Mouse (Mus musculus) c-Kit-positive CD71-negative TER-119-negative erythroid progenitor cells, embryonic 14.5 days (primary cell): Measurements from ENCODE around the gene Ccdc163.

ENCODE experiments used
- DNase-seq: peaks from one replicate; pipeline ENCODE4 v3.0.0-alpha.2; 2013; ENCODE audit warnings: low read depth

Gene Ccdc163

GRCm38 (mm10) chr4:116780541-116780940 is 72.2 kb downstream of the Ccdc163 start:
- DNase-seq = no peak

- DNase-seq = no peak
Observed at GRCm38 (mm10) chr4:116781366-116781765, 73.1 kb downstream of the Ccdc163 start.

GRCm38 (mm10) chr4:116782171-116782570 is 73.9 kb downstream of the Ccdc163 start:
- DNase-seq = no peak

DNA sequence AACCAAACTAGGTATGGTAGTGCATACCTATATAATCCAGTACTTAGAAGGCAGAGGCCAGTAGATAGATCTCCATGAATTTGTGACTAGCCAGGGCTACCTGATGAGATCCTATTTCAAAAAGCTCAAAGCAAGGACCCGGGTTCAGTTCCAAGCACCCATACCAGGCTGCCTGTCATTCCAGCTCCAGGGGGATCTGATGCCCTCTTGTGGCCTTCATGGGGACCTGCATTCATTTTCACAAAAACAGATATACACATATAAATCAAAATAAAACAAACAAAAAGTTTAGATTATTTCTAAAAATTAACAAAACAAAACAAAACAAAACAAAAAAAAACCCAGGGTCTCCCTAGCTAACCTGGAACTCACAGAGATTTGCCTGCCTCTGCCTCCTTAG is 78.3 kb downstream of the Ccdc163 start:
- DNase-seq = no peak

DNA sequence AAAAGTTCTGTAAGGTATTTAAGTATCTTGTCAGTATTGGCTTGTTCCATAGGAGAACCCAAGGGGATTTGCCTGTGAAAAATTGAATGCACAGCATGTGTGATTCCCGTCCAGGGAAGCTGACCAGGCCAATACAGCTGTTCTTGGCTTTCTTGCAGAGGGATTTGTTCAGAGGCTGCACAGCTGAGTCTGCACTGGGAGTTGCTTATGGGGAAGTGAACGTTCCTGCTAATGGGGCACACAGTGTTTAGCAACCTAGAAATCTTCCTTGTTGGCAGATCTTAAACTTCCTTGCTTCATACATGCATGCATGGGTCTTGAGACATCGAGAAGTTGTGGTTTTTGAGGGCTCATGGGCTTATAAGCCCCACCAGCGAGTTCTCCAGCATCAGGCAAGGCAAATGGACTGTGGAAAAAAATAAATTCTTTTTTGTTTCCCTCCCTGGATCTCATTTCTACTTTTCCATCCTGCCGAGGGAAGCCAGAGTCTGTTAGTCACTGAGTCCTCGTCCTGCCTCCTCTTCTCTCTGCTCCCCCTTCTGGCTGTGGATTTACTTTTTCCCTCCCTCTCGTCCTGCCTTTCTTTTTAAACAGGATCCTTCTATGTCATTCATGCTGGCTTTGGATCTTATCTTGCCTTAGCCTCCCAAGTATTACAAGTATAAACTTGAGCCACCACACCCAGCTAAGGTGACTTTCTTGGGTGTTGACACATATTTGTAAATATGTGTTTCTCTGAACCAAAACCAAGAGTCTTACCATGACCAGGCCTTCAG is 79.9 kb downstream of the Ccdc163 start:
- no peak for DNase-seq

DNA sequence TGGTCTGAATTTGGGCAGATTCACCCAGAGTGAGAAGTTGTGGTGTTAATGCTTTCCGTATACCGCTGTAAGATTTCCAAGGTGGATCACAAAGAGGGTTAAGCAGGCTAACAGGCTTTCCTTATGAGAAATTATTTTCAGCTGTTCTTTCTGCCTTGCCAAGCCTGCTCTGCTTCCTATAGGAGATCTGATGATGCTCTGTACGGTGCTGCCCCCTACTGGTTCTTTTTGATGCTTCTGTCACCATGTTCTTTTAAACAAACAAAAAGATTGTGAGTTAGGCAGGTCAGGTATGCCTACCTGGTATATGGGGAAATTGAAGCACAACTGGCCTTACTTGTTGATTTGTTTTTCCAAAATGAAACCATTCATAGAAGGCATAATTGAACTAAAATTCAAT is 80.6 kb downstream of the Ccdc163 start:
- DNase-seq = peak; percentile 85

GRCm38 (mm10) chr4:116792453-116792852 is 84.1 kb downstream of the Ccdc163 start:
- DNase-seq = no peak

- DNase-seq = no peak
Observed at GRCm38 (mm10) chr4:116794273-116794672, 86.0 kb downstream of the Ccdc163 start.

DNA sequence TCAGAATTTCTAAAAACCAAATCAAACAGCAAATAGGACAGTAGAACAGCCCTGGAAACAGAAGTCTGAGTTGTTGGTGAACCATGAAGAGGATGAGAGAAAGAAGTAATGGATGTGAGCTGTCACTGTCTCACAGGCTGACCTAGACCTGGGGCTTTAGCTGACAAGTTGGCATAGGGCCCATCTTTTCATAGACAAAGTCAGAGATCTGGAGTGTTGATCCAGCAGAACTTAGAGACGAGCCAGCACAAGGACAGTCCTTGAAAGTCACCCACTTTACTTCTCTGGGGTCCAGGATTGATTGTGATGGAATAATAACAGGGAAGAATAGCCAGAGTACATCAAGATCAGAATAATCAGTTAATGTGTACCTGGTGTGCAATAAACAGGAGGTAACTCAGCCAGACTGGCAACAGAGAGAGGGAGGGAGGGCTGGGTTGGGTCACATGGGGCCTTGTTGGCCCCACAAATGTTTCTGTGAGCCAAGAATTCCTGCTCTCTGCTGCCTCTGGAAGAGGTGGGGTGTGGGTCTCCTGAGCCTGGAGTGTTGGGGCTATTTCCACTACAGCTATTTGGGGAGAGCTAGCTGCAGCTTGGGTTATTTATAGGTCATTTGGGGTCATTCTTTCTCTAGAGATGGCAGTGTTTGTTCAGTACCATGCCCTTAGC is 88.3 kb downstream of the Ccdc163 start:
- DNase-seq = no peak

DNA sequence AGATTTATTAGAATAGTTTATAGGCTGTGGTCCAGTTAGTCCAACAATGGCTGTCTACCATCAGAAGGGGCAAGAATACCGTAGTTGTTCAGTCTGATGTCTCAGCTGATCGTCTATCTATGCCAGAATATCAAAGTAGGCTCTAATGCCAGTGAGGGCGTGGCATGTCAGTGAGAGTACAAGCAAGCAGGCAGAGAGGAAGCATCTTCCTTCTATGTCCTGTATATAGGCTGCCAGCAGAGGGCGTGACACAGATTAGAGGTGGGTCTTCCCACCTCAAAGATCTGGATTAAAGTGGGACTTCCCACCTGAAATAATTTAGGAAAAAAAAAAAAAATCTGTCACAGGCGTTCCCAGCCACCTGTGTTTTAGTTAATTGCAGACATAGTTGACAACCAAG is 91.6 kb downstream of the Ccdc163 start:
- DNase-seq = no peak
